Mouse (Mus musculus) bone marrow, adult 2 months (tissue): Measurements from ENCODE around the gene Arid4a.

Experiments
- CTCF ChIP-seq: fragments of 200-500 bp; IDR thresholded peaks from 2 replicates; pipeline ENCODE4 v1.5.1; 2011; ENCODE audit warnings: low read length, control low read depth; ENCODE audit not compliant: control insufficient read depth, insufficient read depth
- POLR2A ChIP-seq: fragments of 200-500 bp; IDR thresholded peaks from 2 replicates; pipeline ENCODE4 v1.6.1; 2011; ENCODE audit warnings: low read depth, mild to moderate bottlenecking, control low read depth, low read length, borderline replicate concordance; ENCODE audit not compliant: control insufficient read depth

- TF ChIP-seq POLR2A (peak; percentile 38; the same call in 1 of the 2 replicates), CTCF (no peak)
These were observed 882 bp downstream of the Arid4a start for GRCm38 (mm10) chr12:71016503-71017241.
